Mouse (Mus musculus) megakaryocyte, embryonic 14.5 days (primary cell): ENCODE results near the gene Psph. TPM values are rescaled to one million over a fixed set of nuclear protein-coding genes. Genes with fewer than 3 reads are reported as not detected.

Source experiments
- H3K27me3 ChIP-seq: replicated peaks from 2 replicates; pipeline ENCODE3; 2012; ENCODE audit warnings: inconsistent platforms
- H3K36me3 ChIP-seq: replicated peaks from 2 replicates; pipeline ENCODE3; 2012; ENCODE audit warnings: low read length, inconsistent platforms, mixed read lengths
- H3K4me1 ChIP-seq: 2 replicates; pipeline ENCODE4 v1.6.1; 2012; ENCODE audit warnings: inconsistent platforms
- H3K4me3 ChIP-seq: replicated peaks from 2 replicates; pipeline ENCODE3; 2012; ENCODE audit warnings: moderate library complexity, mild to moderate bottlenecking, inconsistent platforms
- H3K9me3 ChIP-seq: 2 replicates; pipeline ENCODE4 v1.6.1; 2012; ENCODE audit warnings: inconsistent platforms
- FLI1 ChIP-seq: IDR thresholded peaks from 2 replicates; pipeline ENCODE4 v1.6.1; 2012; ENCODE audit warnings: low read length, inconsistent platforms, mixed read lengths
- GATA1 ChIP-seq: IDR thresholded peaks from 3 replicates; pipeline ENCODE4 v1.6.1; 2012; ENCODE audit warnings: mixed read lengths, low read length, inconsistent platforms, borderline replicate concordance
- polyA plus RNA-seq: library from polyadenylated mRNA; stranded (reverse); fragments of >175 nt; gene quantifications from 2 replicates; pipeline ENCODE4 v1.2.3, GENCODE M21; 2012; ENCODE audit warnings: low replicate concordance; ENCODE audit not compliant: insufficient read depth

Psph gene
- polyA plus RNA-seq, 1 experiment: 22.7 TPM

DNA sequence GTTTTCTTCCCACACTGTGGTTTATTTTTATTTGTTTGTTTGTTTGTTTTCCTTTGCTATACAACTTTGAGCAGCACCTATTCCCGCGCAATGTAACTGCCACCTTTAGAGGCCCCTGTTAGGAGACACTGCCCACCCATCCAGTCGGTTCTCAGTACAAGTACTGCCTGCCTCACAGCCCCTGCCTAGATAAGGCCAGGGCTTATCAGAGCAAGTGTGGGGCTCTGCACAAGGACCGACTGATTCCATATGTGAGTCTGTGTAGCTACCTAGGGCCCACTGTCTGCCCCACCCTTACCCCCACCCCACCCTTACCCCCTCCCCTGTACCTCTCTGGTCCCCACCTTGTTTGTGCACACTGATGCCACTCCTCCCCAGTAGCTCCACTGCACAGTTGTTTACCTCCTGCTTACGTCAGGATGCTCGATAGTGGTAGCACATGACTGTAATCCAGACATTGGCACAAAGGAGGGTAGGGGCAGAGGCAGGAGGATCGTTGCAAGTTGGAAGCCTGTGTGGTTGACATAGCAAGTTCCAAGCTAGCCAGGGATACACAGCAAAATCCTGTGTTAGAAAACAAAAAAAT, 44.3 kb downstream of the Psph start:
- TF ChIP-seq FLI1: no peak
- TF ChIP-seq GATA1: no peak
- Histone ChIP-seq H3K4me3 (no peak overlapping the region), H3K9me3 (no peaks in the 10 kb centered on the region), H3K4me1 (no peaks in the 10 kb centered on the region), H3K27me3 (no peaks in the 10 kb centered on the region), H3K36me3 (peaks cover 52% of the 10 kb centered on the region)

- Histone ChIP-seq H3K36me3 (peaks cover 38% of the 10 kb centered on the region), H3K9me3 (no peaks in the 10 kb centered on the region), H3K4me1 (no peaks in the 10 kb centered on the region), H3K27me3 (no peaks in the 10 kb centered on the region), H3K4me3 (no peak overlapping the region)
- no peak for TF ChIP-seq FLI1
- TF ChIP-seq GATA1: no peak
Observed at GRCm38 (mm10) chr5:129740976-129741375, 46.3 kb downstream of the Psph start.

DNA sequence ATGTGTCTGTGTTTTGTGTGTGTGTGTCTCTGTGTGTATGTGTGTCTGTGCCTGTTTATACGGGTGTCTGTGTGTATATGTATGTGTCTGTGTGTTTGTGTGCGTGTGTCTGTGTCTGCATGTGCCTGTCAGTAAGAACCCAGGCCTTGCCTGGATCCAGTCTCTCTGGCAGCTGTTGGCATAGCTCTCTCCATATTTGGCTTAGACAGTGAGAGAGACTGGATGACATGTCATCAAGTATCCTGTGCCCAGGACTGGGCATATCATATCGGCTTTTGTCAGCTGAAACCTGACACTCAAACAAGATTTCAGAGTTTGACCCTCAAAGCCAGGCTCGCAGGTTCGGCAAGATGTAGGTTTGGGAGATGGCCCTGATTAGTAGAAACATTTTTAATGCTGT, 56.2 kb downstream of the Psph start:
- Histone ChIP-seq H3K4me3 (no peak overlapping the region), H3K9me3 (no peaks in the 10 kb centered on the region), H3K27me3 (no peaks in the 10 kb centered on the region), H3K36me3 (no peaks in the 10 kb centered on the region), H3K4me1 (peaks cover 39% of the 10 kb centered on the region)
- no peak for TF ChIP-seq FLI1
- TF ChIP-seq GATA1: no peak

DNA sequence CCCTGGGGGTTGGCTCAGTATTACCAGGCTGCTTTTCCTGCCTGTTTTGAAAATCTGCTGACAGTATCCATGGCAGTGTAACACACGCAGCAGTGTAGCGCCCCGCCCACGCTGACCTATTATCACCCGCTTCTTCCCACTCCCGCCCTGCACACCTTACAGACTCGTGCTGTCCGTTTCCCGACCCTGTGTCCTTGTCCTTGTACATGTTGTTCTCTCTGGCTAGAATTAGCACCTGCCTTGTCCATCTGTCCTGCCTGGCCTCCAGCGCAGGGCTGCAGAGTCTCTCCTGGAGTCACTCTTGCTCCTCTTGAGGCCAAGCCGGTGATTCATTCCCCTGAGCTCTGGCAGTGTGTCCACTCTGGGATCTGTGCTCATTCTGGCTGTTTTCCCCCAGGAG, 56.9 kb downstream of the Psph start:
- TF ChIP-seq GATA1 (no peak), FLI1 (no peak)
- Histone ChIP-seq H3K4me1 (peaks cover 42% of the 10 kb centered on the region), H3K27me3 (no peaks in the 10 kb centered on the region), H3K4me3 (peak overlapping the region; percentile 83), H3K9me3 (no peaks in the 10 kb centered on the region), H3K36me3 (no peaks in the 10 kb centered on the region)

- Histone ChIP-seq H3K4me3 (no peak overlapping the region), H3K27me3 (no peaks in the 10 kb centered on the region), H3K4me1 (peaks cover 46% of the 10 kb centered on the region), H3K9me3 (no peaks in the 10 kb centered on the region), H3K36me3 (no peaks in the 10 kb centered on the region)
- no peak for TF ChIP-seq GATA1
Observed at GRCm38 (mm10) chr5:129729286-129729685, 58.0 kb downstream of the Psph start.

DNA sequence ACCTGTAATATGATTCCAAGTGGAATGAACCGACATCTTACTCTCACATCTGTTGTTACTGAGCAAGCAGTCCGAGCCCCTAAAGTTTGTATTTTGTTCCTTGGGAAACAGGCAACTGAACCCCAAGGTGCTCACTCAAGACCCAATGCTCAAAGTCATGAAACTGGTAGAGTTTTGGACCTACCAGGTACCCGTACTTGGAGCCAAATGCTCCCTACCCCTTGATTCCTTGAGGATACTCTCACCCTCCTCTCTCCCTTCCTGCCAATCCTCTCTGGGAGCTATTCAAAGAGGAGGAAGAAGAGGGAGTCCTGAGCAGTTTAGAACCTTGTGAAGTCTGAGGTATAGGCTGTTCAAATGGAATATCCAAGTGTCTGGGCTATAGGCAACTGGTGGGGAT, 60.5 kb downstream of the Psph start:
- Histone ChIP-seq H3K4me1 (peaks cover 57% of the 10 kb centered on the region), H3K4me3 (no peak overlapping the region), H3K36me3 (no peaks in the 10 kb centered on the region), H3K9me3 (no peaks in the 10 kb centered on the region), H3K27me3 (no peaks in the 10 kb centered on the region)
- no peak for TF ChIP-seq GATA1
- no peak for TF ChIP-seq FLI1

GRCm38 (mm10) chr5:129725774-129726392, 61.4 kb downstream of the Psph start:
- Histone ChIP-seq H3K4me1 (peaks cover 51% of the 10 kb centered on the region), H3K27me3 (no peaks in the 10 kb centered on the region), H3K4me3 (peak overlapping the region; percentile 96), H3K9me3 (no peaks in the 10 kb centered on the region), H3K36me3 (peaks cover 2% of the 10 kb centered on the region)
- TF ChIP-seq GATA1 (no peak), FLI1 (no peak)

DNA sequence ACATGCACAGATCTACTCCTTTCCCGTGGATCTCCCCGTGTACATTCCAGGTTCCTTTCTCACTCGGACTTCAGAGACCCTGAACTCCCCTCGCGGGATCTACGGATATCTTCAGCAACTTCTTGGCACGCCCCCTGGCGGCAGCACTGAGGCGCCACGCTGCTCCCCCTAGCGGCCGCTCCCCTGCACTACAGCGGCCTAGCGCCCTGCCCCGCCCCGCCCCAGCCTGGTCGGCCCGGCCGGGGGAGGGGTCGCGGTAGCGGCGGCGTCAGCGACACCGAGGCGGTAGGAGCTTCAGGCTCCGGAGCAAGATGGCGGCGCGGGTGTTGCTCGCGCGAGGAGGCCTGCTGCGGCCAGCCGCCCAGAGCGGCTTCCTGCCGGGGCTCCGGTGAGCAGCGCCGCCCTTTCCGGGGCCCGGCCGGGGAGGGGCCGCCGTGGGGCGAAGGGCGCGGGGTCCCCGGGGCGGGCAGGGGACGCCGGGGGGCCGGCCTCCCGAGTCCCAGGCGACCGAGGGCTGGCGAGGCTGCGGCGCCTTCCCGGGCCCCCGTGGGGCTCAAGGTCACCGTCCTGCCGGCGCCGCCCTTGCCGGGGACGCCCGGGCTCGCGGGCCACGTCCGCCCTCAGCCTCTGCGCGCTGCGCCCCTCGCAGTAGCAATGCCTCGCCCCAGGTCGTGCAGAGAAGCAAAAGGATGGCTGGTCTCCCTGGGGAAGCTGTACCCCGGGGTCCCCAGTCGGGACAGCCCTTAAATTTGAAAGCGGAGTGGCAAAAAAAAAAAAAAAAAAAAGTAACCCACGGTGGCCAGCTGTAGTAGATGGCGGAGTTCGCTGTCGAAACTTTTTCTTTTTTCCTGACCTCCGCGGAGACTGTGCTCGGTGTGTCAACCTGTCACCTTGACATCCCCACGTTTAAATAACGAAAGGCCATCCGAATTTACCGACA, 62.1 kb downstream of the Psph start, which contains the start of gene Nipsnap2:
Gene Nipsnap2, plus strand, starts transcription at position 230 of the 940 bp plus-strand sequence.
- Histone ChIP-seq H3K4me1 (peaks cover 44% of the 10 kb centered on the region), H3K27me3 (no peaks in the 10 kb centered on the region), H3K4me3 (peak within 1 kb of the TSS; percentile 96), H3K9me3 (no peaks in the 10 kb centered on the region), H3K36me3 (peaks cover 9% of the 10 kb centered on the region)
- TF ChIP-seq GATA1 (no peak), FLI1 (no peak; the same call in 1 of the 2 replicates)

- Histone ChIP-seq H3K4me3 (peak overlapping the region; percentile 96), H3K27me3 (no peaks in the 10 kb centered on the region), H3K9me3 (no peaks in the 10 kb centered on the region), H3K4me1 (peaks cover 35% of the 10 kb centered on the region), H3K36me3 (peaks cover 18% of the 10 kb centered on the region)
- TF ChIP-seq GATA1 (no peak), FLI1 (no peak)
Observed at GRCm38 (mm10) chr5:129724268-129724667, 63.0 kb downstream of the Psph start.

DNA sequence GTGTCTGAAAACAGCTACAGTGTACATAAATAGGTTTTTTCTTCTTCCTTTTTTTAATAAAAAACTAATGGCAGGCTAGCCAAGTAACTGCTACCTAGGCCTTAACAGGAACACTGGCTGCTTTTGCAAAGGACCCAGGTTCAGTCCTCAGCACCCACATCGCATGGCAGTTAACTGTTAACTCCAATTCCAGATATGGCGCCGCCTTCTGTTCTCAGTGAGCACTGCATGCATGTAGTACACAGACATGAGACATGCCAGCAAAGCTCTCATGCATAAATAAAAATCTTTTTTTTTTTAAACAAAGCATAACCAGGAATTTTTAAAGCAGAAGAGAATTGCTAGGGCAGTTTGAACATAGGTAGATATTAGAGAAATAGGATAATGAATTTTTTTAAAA, 67.1 kb downstream of the Psph start:
- Histone ChIP-seq H3K9me3 (no peaks in the 10 kb centered on the region), H3K36me3 (peaks cover 48% of the 10 kb centered on the region), H3K27me3 (no peaks in the 10 kb centered on the region), H3K4me1 (peaks cover 32% of the 10 kb centered on the region), H3K4me3 (no peak overlapping the region)
- TF ChIP-seq GATA1: no peak
